Mouse (Mus musculus) heart, postnatal 0 days (tissue): ENCODE data around the gene Ell. TPM values are rescaled to one million over a fixed set of nuclear protein-coding genes. Genes with fewer than 3 reads are reported as not detected.

Experiments
- ATAC-seq: fragments of 200-750 bp; cut with Nextera tagmentation; 2 replicates; pipeline ENCODE4 v1.8.0; 2017; ENCODE audit warnings: low read depth, moderate number of reproducible peaks, moderate library complexity; ENCODE audit not compliant: insufficient read depth
- DNase-seq: peaks from one replicate; pipeline ENCODE4 v3.0.0-alpha.2; 2016; ENCODE audit warnings: low spot score
- H3K27ac ChIP-seq: fragments of 300-500 bp; sonication (generic); 2 replicates; pipeline ENCODE4 v1.5.1; 2014; ENCODE audit warnings: low read depth, mild to moderate bottlenecking
- H3K27me3 ChIP-seq: fragments of 300-500 bp; sonication (generic); 2 replicates; pipeline ENCODE4 v1.6.1; 2014; ENCODE audit warnings: low read length, mixed read lengths; ENCODE audit not compliant: control insufficient read depth, insufficient read depth
- H3K36me3 ChIP-seq: fragments of 300-500 bp; sonication (generic); replicated peaks from 2 replicates; pipeline ENCODE4 v1.6.1; 2014; ENCODE audit warnings: low read length, mixed read lengths; ENCODE audit not compliant: control insufficient read depth, insufficient read depth
- H3K4me1 ChIP-seq: fragments of 300-500 bp; sonication (generic); 2 replicates; pipeline ENCODE4 v1.6.1; 2014; ENCODE audit warnings: antibody characterized with exemption; ENCODE audit not compliant: control insufficient read depth, insufficient read depth
- H3K4me2 ChIP-seq: fragments of 300-500 bp; sonication (generic); 2 replicates; pipeline ENCODE4 v1.6.1; 2014; ENCODE audit warnings: low read depth, mild to moderate bottlenecking, low read length, moderate library complexity
- H3K4me3 ChIP-seq: fragments of 300-500 bp; sonication (generic); 2 replicates; pipeline ENCODE4 v1.5.1; 2014; ENCODE audit warnings: low read depth, low read length
- H3K9ac ChIP-seq: fragments of 300-500 bp; sonication (generic); replicated peaks from 2 replicates; pipeline ENCODE4 v1.6.1; 2014; ENCODE audit warnings: low read depth, low read length, mixed read lengths
- H3K9me3 ChIP-seq: fragments of 300-500 bp; sonication (generic); replicated peaks from 2 replicates; pipeline ENCODE4 v1.6.1; 2016; ENCODE audit warnings: low read length; ENCODE audit not compliant: control insufficient read depth
- CTCF ChIP-seq: IDR thresholded peaks from 2 replicates; pipeline ENCODE4 v1.5.1; 2016; ENCODE audit warnings: antibody characterized with exemption, control low read depth, low read depth
- EP300 ChIP-seq: IDR thresholded peaks from 2 replicates; pipeline ENCODE4 v1.6.1; 2016; ENCODE audit warnings: antibody characterized with exemption, low read depth
- WGBS: fragments of 180-500 bp; shearing (Covaris S2); extraction: QIAGEN DNeasy Blood & Tissue Kit; methylation state at CpG from one replicate; pipeline ENCODE4 v1.1.7; 2014; 5-methylcytosine and 5-hydroxymethylcytosine counted together
- polyA plus RNA-seq: library from polyadenylated mRNA; unstranded; fragments of >200 nt; fragmentation: Nextera tagmentation; extraction: Ambion mirVana; gene quantifications from 2 replicates; pipeline ENCODE4 v1.2.1, GENCODE M21; 2015
- total RNA-seq: library from RNA; depleted of rRNA; stranded (reverse); fragments of >200 nt; gene quantifications from 2 replicates; pipeline ENCODE4 v1.2.3, GENCODE M21; 2014; ENCODE audit warnings: low replicate concordance

Ell gene
- total and polyA plus RNA-seq, 2 experiments from 2014 or later = 7.3 to 9.1 TPM

DNA sequence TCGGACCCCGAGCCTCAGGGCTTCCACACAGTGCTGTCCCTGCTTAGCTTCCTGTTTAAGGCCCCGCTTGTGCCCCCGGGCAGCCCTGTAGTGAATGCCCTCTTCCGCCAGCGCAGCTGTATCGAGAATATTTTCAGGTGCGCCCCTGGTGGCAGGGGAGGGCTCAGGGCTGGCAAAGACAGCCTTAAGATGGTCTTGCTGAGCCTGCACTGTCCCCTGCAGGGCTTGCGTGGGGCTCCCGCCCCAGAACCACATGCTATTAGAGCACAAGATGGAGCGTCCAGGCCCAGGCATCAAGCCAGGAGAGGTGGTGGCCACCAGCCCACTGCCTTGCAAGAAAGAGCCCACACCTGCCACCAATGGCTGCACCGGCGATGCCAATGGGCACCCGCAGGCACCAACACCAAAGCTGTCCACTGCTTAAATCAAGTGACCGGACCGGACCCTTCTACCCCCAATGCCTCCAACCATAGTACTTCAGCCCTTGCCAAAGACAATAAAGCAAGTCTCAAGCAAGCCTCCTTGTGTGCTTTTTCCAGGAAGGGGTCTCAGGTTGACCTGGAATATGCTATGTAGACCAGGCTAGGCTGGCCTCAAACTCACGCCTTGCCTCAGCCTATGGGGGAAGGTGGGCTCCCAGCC is 57.6 kb downstream of the Ell start:
- no peak overlapping the region; the same call in 1 of the 2 replicates for H3K4me2 ChIP-seq
- no peaks in the 10 kb centered on the region for H3K9me3 ChIP-seq
- no peak overlapping the region for H3K27ac ChIP-seq
- peak; percentile 22; the same call in 1 of the 2 replicates for TF ChIP-seq CTCF
- TF ChIP-seq EP300 = no peak
- DNase-seq (no peak), ATAC-seq (no peak)
- H3K4me3 ChIP-seq = no peak overlapping the region
- peaks cover 5% of the 10 kb centered on the region for H3K36me3 ChIP-seq
- WGBS = 91% methylated on average over 17 of the region's 17 CpGs
- no peaks in the 10 kb centered on the region for H3K27me3 ChIP-seq
- H3K4me1 ChIP-seq = peaks cover 24% of the 10 kb centered on the region
- H3K9ac ChIP-seq = no peak overlapping the region

DNA sequence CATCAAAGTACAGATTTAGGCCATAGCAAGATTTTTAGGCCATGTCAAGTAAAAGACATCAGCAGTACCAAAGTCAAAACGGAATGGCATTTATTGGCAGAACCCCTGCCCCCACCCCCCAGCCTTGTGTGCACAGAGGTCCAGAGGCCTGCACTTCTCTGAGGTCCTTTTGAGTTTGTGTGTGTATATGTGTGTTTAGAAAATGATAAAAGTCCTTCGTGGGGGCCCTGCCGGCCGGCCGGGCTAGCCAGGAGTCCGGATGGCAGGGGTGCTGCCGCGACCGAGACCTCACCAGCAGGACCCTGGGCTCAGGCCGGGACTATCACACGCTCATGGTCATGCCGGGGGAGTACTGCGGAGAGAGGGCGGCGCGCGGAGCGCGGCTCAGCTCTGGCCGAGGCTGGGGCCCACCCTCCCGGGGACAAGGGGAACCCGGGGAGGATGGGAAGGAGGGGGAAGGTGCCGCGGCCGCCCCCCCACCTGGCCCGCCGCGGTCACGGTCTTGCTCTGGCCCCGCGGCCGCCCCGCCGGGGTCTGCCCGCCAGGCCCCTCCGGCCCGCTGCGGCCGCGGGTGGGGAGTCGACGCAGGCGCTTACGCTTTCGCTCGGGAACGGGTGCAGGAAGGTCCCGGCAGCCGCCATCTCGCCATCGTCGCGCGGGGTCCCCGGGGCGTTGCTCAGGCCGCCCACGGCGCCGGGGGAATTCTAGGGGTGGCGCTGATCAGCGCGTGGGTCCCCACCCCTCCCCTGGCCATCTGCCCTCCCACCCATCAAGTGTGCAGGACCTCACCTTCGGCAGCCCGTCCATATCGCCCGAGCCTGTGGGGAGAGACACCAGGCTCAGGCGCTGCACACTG is 58.4 kb downstream of the Ell start:
- H3K4me3 ChIP-seq = peak overlapping the region; percentile 51
- no peaks in the 10 kb centered on the region for H3K9me3 ChIP-seq
- H3K27ac ChIP-seq = no peak overlapping the region; the same call in 1 of the 2 replicates
- peaks cover 24% of the 10 kb centered on the region for H3K4me1 ChIP-seq
- peak overlapping the region; percentile 79 for H3K4me2 ChIP-seq
- DNase-seq (no peak), ATAC-seq (no peak)
- TF ChIP-seq EP300 = no peak
- TF ChIP-seq CTCF = no peak
- H3K9ac ChIP-seq = peak overlapping the region; percentile 50
- H3K36me3 ChIP-seq = 0 out of 2 replicates have a peak, but pooled peaks cover 2% of the 10 kb centered on the region
- H3K27me3 ChIP-seq = no peaks in the 10 kb centered on the region
- WGBS = 26% methylated on average over 62 of the region's 68 CpGs

DNA sequence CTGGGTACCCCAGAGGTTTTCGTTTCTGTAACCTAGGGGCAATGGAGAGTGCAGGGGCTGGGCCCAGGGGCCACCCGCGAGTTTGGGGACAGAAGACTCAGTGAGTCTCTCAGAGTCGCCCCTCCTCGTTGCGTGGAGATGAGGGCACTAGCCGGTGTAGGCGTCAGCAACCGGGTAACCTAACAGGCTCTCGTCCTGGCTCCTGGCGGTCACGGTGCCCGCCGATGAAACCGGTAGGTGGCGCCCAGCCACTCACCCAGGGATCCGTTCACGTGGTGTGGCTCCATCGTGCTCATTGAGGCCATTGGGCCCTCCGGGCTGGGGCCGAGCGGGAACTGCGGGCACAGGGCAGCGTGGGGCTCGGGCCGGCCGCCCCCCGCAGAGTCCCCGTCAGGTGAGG is 59.0 kb downstream of the Ell start:
- Histone ChIP-seq H3K4me3 (peak overlapping the region; percentile 51), H3K4me1 (peaks cover 24% of the 10 kb centered on the region), H3K9me3 (no peaks in the 10 kb centered on the region), H3K27me3 (no peaks in the 10 kb centered on the region), H3K36me3 (0 out of 2 replicates have a peak, but pooled peaks cover 5% of the 10 kb centered on the region), H3K9ac (peak overlapping the region; percentile 50), H3K27ac (no peak overlapping the region; the same call in 1 of the 2 replicates), H3K4me2 (peak overlapping the region; percentile 79)
- DNase-seq (peak; percentile 65), ATAC-seq (peak; percentile 34)
- TF ChIP-seq EP300 = no peak
- TF ChIP-seq CTCF = peak; percentile 74
- 10% methylated on average over 29 of the region's 29 CpGs for WGBS

DNA sequence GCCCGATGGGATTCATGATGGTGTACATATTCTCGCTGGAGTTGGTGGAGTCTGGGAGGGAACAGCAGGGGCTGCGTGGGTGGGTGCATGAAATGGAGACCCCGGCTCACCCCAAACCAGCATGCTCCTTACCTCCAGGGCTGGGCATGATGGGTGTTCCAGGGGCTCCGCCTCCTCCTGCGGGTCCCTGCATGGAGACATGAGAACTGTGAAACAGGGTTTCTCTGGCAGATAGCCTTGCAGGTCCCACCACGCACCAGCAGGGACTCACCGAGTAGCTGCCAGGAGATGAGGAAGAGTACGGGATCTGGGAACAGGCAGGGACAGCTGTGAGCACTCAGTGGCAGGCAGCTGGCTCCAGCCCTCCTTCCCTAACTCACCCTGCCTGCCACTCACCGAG is 59.5 kb downstream of the Ell start:
- ATAC-seq (no peak), DNase-seq (no peak)
- H3K4me2 ChIP-seq = peak overlapping the region; percentile 79
- 36% methylated on average over 10 of the region's 10 CpGs for WGBS
- peaks cover 24% of the 10 kb centered on the region for H3K4me1 ChIP-seq
- 0 out of 2 replicates have a peak, but pooled peaks cover 5% of the 10 kb centered on the region for H3K36me3 ChIP-seq
- no peak overlapping the region; the same call in 1 of the 2 replicates for H3K4me3 ChIP-seq
- H3K27ac ChIP-seq = no peak overlapping the region
- no peak overlapping the region for H3K9ac ChIP-seq
- TF ChIP-seq EP300 = no peak
- no peak for TF ChIP-seq CTCF
- no peaks in the 10 kb centered on the region for H3K27me3 ChIP-seq
- no peaks in the 10 kb centered on the region for H3K9me3 ChIP-seq

DNA sequence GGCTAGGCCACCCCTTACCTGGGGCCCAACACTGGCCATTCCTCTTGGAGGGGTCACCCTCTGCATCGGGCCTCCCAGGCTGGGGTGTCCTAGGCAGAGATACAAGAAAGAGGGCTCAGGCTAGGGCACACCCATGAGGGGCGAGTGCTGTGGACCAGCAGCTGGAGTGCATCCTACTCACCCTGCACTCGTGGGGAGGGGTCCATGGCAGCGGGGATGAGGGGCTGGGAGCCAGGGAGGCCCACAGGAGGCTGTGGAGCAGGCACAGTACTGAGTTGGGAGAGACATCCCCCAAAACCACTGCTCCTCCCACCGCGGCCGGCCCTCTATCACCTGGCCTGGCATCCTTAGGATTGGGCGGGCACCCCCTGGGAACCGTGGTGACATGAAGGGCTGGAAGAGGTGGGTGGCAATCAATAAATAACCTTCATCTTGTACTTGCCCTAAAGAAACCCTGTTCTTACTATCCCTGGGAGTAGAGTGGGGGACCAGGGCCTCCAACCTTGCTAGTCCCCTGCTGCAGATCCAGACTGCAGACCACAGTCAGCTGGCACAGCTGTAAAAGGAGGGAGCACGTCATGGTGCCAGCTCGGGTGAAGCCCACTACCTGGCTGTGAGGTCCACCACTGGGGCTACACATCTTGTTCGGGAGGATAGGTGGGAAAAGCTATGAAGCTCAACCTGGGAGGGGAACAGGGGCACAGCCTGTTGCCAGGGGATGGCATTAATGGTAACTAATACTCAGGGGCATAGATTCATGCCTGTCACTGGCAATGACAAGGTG is 60.4 kb downstream of the Ell start:
- Histone ChIP-seq H3K4me2 (no peak overlapping the region), H3K9ac (no peak overlapping the region), H3K27ac (no peak overlapping the region), H3K36me3 (0 out of 2 replicates have a peak, but pooled peaks cover 5% of the 10 kb centered on the region), H3K4me3 (no peak overlapping the region), H3K9me3 (no peaks in the 10 kb centered on the region), H3K27me3 (no peaks in the 10 kb centered on the region), H3K4me1 (peaks cover 22% of the 10 kb centered on the region)
- ATAC-seq (no peak), DNase-seq (no peak)
- TF ChIP-seq EP300 = no peak
- no peak for TF ChIP-seq CTCF
- 89% methylated on average over 12 of the region's 12 CpGs for WGBS
